Mouse (Mus musculus) neural tube, embryonic 12.5 days (tissue): ENCODE measurements around the gene Asb18. TPM values are rescaled to one million over a fixed set of nuclear protein-coding genes. Genes with fewer than 3 reads are reported as not detected.
A peak's percentile ranks its signal among the peaks of the same experiment; 100 is the strongest.

ENCODE experiments used
- ATAC-seq: fragments of 200-750 bp; cut with Nextera tagmentation; 2 replicates; pipeline ENCODE4 v1.8.0; 2017; ENCODE audit warnings: low read depth, mild to moderate bottlenecking, moderate TSS enrichment, moderate library complexity; ENCODE audit not compliant: low FRiP score
- H3K27ac ChIP-seq: fragments of 300-500 bp; sonication (generic); 2 replicates; pipeline ENCODE4 v1.5.1; 2016
- H3K27me3 ChIP-seq: fragments of 300-500 bp; sonication (generic); replicated peaks from 2 replicates; pipeline ENCODE4 v1.6.1; 2016; ENCODE audit warnings: mild to moderate bottlenecking
- H3K36me3 ChIP-seq: fragments of 300-500 bp; sonication (generic); 2 replicates; pipeline ENCODE4 v1.6.1; 2016; ENCODE audit warnings: mild to moderate bottlenecking
- H3K4me1 ChIP-seq: fragments of 300-500 bp; sonication (generic); 2 replicates; pipeline ENCODE4 v1.6.1; 2016
- H3K4me2 ChIP-seq: fragments of 300-500 bp; sonication (generic); replicated peaks from 2 replicates; pipeline ENCODE4 v1.6.1; 2016; ENCODE audit warnings: mild to moderate bottlenecking
- H3K4me3 ChIP-seq: fragments of 300-500 bp; sonication (generic); 2 replicates; pipeline ENCODE4 v1.5.1; 2016
- H3K9ac ChIP-seq: fragments of 300-500 bp; sonication (generic); 2 replicates; pipeline ENCODE4 v1.6.1; 2016; ENCODE audit warnings: mild to moderate bottlenecking
- H3K9me3 ChIP-seq: fragments of 300-500 bp; sonication (generic); 2 replicates; pipeline ENCODE4 v1.6.1; 2016; ENCODE audit warnings: mild to moderate bottlenecking
- WGBS: fragments of 180-500 bp; shearing (Covaris S2); methylation state at CpG from one replicate; pipeline ENCODE4 v1.1.7; 2016; 5-methylcytosine and 5-hydroxymethylcytosine counted together
- polyA plus RNA-seq: library from polyadenylated mRNA; unstranded; fragments of >200 nt; fragmentation: Nextera tagmentation; extraction: Ambion mirVana; gene quantifications from 2 replicates; pipeline ENCODE4 v1.2.1, GENCODE M21; 2016

The Asb18 gene
- polyA plus RNA-seq, 1 experiment from 2014 or later: 0.94 TPM

DNA sequence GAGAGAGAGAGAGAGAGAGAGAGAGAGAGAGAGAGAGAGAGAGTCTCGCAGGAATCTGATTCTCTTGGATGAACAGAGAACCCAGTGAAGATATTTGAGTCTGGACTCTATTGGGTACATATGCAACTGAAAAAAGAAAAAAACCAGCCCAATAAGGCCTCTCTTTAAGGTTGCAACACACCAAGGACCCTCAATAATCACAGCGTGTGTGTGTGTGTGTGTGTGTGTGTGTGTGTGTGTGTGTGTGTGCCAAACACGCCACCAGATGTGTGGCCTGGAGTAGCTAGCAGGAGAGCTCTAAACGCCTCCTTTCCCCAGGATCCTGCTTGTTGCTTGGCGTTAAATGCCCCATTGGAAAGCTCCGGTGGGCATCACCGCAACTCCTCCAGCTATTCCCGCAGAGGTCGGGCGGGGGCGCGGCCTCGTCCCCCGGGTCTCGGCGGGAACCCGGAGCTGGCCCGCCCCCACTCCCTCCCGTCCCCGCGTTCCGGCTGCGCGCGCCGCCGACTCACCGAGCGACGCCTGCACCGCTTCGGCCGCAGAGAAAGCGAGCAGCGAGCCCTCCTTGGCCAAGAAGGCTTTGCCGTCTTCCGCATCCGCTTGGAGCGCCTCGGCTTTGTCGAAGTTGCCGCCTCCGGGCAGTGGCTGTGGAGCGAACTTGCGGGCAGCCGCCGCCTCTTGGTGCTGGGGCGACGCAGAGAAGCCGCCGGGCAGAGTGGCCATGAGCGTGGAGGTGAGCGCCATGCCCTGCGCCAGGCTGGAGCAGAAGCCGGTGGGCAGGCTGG, 84.6 kb downstream of the Asb18 start:
- no peaks in the 10 kb centered on the region for H3K36me3 ChIP-seq
- H3K27ac ChIP-seq: peak overlapping the region; percentile 75
- no peak for ATAC-seq
- peaks cover 60% of the 10 kb centered on the region for H3K4me1 ChIP-seq
- H3K27me3 ChIP-seq: peaks cover 45% of the 10 kb centered on the region
- WGBS: under 1% methylated on average over 50 of the region's 55 CpGs
- H3K4me3 ChIP-seq: peak overlapping the region; percentile 87
- peak overlapping the region; percentile 85 for H3K4me2 ChIP-seq
- no peaks in the 10 kb centered on the region for H3K9me3 ChIP-seq
- H3K9ac ChIP-seq: peak overlapping the region; percentile 90

DNA sequence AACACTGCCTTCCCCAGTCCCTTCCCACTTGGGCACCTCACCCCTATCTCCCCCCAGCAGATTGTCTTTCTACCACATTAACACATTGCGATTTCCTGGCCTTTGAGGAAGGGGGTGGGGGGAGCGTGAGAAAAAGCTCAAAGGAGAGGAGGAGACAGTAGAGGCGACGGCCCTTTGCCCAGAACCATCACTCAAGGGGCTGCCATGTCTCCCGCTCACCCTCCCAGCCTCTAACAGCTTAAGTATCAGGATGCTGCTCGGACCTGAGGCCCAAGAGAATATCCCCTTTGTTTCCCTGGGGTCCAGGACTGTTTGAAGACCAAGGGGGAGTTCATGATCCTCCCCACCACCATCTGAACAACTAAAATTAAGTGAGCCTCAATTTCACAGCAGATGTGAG, 85.3 kb downstream of the Asb18 start:
- peaks cover 51% of the 10 kb centered on the region for H3K27me3 ChIP-seq
- no peak for ATAC-seq
- H3K4me1 ChIP-seq: peaks cover 65% of the 10 kb centered on the region
- H3K4me3 ChIP-seq: peak overlapping the region; percentile 87
- peak overlapping the region; percentile 85 for H3K4me2 ChIP-seq
- WGBS: 1% methylated on average over 6 of the region's 6 CpGs
- H3K27ac ChIP-seq: no peak overlapping the region
- H3K9ac ChIP-seq: peak overlapping the region; percentile 90
- H3K9me3 ChIP-seq: no peaks in the 10 kb centered on the region
- H3K36me3 ChIP-seq: no peaks in the 10 kb centered on the region

DNA sequence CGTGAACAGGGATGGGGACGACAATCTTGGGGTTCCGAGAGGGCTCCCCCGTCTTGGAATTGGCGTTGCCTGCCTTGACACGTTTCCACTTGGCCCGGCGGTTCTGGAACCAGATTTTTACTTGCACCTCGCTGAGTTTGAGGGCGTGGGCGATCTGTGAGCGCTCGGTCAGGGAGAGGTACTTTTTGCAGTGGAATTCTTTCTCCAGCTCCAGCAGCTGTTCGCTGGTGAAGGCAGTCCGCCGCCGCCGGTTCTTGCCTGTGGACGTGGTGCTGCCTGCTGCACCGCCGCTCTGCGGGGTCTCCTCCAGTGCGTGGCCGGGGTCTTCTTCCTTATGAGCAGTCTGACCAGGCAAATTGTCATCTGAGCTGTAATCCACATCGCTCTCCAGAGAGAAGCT, 85.8 kb downstream of the Asb18 start:
- H3K36me3 ChIP-seq: no peaks in the 10 kb centered on the region
- peak overlapping the region; percentile 90 for H3K9ac ChIP-seq
- no peaks in the 10 kb centered on the region for H3K9me3 ChIP-seq
- H3K4me2 ChIP-seq: peak overlapping the region; percentile 85
- peaks cover 65% of the 10 kb centered on the region for H3K4me1 ChIP-seq
- peaks cover 51% of the 10 kb centered on the region for H3K27me3 ChIP-seq
- 3% methylated on average over 25 of the region's 25 CpGs for WGBS
- ATAC-seq: no peak
- H3K27ac ChIP-seq: no peak overlapping the region
- peak overlapping the region; percentile 87 for H3K4me3 ChIP-seq

DNA sequence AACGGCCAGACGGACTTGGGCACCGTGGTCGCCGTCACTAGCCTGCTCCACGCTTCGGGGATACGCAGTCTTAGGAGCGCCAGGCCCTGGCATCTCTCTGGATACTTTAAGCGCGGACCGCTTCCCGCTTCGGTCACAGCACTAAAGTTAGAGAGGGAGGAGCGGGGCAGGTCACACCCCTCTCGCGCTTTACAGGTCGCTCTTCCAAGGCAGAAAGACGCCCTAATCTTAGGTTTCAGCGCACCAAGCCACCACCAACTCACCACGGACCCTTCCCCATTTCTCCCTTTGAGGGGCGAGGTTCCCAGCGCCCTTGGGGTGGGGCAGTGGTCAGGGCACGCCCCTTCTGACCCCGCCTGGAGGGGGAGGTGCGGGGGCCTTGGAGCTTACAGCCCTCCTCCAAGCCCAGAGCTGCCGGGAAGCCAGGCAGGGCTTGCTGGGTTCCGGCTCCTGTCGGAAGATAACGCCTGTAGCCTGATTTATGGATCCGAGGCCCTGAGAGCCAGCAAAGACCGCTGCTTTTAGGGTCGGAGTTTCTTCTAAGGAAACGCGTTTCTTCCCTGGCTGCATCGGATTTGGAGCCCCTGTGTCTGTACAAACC, 87.3 kb downstream of the Asb18 start:
- Histone ChIP-seq H3K9me3 (no peaks in the 10 kb centered on the region), H3K9ac (peak overlapping the region; percentile 90), H3K36me3 (no peaks in the 10 kb centered on the region), H3K4me3 (peak overlapping the region; percentile 87), H3K4me2 (peak overlapping the region; percentile 85), H3K27me3 (peaks cover 57% of the 10 kb centered on the region), H3K27ac (peak overlapping the region; percentile 60; the same call in 1 of the 2 replicates), H3K4me1 (peaks cover 76% of the 10 kb centered on the region)
- WGBS: 1% methylated on average over 36 of the region's 36 CpGs
- no peak for ATAC-seq

DNA sequence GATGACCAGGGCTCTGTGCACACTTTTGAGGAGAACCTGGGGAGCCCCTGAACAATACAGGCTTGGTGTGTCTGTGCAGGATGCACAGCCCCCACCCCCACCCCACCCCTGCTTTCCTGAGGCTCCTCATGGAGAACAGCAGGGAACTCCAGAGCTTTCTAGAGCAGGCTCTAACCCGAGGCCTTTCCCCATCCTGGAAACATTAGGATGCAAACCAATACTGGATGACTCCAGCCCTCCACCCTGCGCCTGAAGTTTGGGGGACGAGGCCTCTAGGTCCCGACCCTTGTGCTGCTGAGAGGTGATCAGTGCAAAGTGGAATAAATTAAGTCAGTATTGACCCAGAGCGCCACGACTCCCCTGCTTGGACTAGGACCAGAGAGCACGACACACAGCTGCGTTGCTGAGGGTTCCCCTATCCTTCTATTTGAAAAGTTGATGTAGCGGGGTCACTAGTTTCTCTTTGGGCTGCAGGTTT, 87.8 kb downstream of the Asb18 start:
- peak overlapping the region; percentile 90 for H3K9ac ChIP-seq
- H3K9me3 ChIP-seq: no peaks in the 10 kb centered on the region
- H3K27me3 ChIP-seq: peaks cover 63% of the 10 kb centered on the region
- peak overlapping the region; percentile 85 for H3K4me2 ChIP-seq
- peaks cover 79% of the 10 kb centered on the region for H3K4me1 ChIP-seq
- H3K27ac ChIP-seq: 0 out of 2 replicates have a peak overlapping the region, but pooled peaks have one; percentile 27
- no peak for ATAC-seq
- peak overlapping the region; percentile 87 for H3K4me3 ChIP-seq
- H3K36me3 ChIP-seq: no peaks in the 10 kb centered on the region
- 11% methylated on average over 9 of the region's 9 CpGs for WGBS

DNA sequence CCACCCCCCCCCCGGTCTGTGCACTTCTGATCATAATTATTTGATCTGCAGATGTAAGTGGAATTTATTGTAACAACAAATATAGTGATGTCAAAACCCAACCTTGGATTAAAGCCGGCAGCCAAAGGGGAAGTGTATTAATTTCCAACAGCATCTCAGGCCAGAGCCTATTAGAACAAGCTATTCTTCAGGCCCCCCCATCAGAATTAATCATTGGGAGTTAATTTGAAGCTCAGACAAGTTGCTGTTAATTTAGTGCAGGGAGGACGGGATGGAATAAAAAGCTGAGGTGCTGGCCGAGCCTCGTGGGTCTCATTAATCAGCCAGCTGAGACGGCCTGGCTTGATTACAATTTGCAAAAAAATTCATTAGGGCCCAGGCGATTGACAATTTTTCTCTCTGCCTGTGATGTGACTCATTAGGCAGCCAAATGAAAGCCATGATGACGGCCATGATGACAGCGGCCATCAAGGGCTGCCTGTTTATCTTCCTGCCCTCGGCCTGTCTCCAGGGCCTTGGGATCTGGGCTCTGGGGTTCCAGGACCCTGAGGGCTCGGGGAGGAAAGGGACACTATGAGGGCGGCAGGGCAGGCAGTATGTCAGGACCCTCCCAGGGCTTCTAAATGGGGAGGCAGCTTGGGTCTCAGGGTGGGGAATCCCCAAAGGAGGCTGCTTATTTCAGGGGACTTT, 88.8 kb downstream of the Asb18 start:
- ATAC-seq: no peak
- Histone ChIP-seq H3K9me3 (no peaks in the 10 kb centered on the region), H3K27ac (peak overlapping the region; percentile 27; the same call in 1 of the 2 replicates), H3K36me3 (no peaks in the 10 kb centered on the region), H3K9ac (peak overlapping the region; percentile 90), H3K27me3 (peaks cover 62% of the 10 kb centered on the region), H3K4me2 (peak overlapping the region; percentile 85), H3K4me3 (peak overlapping the region; percentile 87), H3K4me1 (peaks cover 71% of the 10 kb centered on the region)
- 17% methylated on average over 12 of the region's 12 CpGs for WGBS

DNA sequence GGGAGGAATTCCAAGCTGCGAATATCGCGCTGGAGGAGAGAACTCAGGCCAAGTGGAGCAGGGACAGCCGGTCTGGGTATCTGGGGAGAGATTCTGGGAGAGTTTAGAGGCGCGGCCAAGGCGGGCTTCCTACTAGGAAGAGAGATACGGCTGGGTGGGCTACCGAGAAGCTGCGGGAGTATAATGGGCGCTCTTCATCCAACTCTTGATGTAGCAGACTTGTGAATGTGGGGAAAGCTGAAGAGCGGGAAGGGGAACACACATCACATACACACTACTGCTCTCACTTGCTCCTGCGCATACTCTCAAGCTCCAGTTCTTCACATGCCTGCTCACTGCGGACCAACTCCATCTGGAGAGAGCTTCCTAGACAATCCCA, 90.8 kb downstream of the Asb18 start:
- no peak overlapping the region for H3K27ac ChIP-seq
- H3K4me2 ChIP-seq: peak overlapping the region; percentile 63
- no peak overlapping the region; the same call in 1 of the 2 replicates for H3K9ac ChIP-seq
- peaks cover 73% of the 10 kb centered on the region for H3K27me3 ChIP-seq
- H3K4me3 ChIP-seq: no peak overlapping the region
- 14% methylated on average over 14 of the region's 14 CpGs for WGBS
- peaks cover 62% of the 10 kb centered on the region for H3K4me1 ChIP-seq
- H3K36me3 ChIP-seq: no peaks in the 10 kb centered on the region
- ATAC-seq: no peak
- no peaks in the 10 kb centered on the region for H3K9me3 ChIP-seq

DNA sequence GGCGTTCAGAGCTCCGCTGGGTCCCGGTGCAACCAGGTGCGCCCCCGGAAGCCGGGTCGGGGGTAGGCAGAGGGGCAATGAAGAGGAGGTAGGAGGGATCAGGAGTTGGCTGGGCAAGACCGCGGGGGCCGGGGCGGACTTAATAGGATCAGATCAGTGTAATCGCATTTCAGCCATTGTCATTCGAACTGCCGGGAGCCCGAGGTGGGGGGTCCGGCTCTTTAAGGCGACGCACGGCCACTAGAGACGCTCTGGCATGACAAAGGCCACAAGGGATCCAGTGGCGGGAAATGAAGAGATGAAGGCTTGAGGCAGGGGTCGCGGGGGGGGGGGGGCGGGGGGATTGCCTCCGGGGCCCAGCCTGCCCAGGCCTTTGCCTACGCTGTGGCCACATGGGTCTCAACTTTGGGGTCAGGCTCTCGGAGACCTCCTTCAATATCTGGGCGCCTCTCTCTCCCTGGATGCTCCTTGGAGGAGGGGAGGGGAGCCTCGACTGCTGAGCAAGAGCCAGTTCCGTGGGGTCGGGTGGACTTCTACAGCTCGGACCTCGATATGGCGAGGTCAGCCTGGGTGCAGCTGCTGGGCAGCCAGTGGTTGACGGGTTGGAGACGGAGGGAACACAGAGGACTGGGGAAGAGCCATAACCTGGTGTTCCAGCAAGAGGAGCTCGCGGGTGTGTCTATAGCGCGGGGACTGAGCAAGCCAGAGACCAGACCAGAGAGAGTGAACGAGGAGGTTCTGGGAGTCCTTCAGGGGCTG, 91.4 kb downstream of the Asb18 start:
- Histone ChIP-seq H3K36me3 (no peaks in the 10 kb centered on the region), H3K9me3 (no peaks in the 10 kb centered on the region), H3K27me3 (peaks cover 69% of the 10 kb centered on the region), H3K9ac (peak overlapping the region; percentile 14; the same call in 1 of the 2 replicates), H3K4me3 (peak overlapping the region; percentile 19), H3K27ac (no peak overlapping the region), H3K4me1 (peaks cover 57% of the 10 kb centered on the region), H3K4me2 (peak overlapping the region; percentile 63)
- no peak for ATAC-seq
- WGBS: 1% methylated on average over 41 of the region's 41 CpGs

DNA sequence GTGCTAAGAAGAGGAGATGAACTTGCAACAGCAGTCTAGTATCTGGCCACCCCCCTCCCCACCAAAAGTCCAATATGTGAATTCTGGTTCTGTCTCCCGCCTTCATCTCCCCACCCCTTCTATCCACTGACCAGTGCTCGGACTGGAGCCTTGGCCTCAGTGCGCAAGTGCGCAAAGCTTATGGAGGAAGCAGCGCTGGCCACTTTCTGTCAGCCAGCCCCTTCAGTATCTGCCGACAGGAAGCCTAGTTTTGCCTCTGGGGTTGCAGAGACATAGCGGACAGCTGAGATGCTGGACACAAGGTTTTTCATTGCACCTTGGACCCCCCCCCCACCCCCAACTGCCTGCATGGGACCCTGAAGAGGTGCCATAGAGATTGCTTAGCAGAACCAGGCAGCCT, 92.2 kb downstream of the Asb18 start:
- Histone ChIP-seq H3K4me3 (peak overlapping the region; percentile 19), H3K9ac (no peak overlapping the region; the same call in 1 of the 2 replicates), H3K36me3 (no peaks in the 10 kb centered on the region), H3K27ac (no peak overlapping the region), H3K9me3 (no peaks in the 10 kb centered on the region), H3K4me1 (peaks cover 54% of the 10 kb centered on the region), H3K27me3 (peaks cover 69% of the 10 kb centered on the region), H3K4me2 (peak overlapping the region; percentile 63)
- WGBS: 3% methylated on average over 7 of the region's 7 CpGs
- no peak for ATAC-seq

DNA sequence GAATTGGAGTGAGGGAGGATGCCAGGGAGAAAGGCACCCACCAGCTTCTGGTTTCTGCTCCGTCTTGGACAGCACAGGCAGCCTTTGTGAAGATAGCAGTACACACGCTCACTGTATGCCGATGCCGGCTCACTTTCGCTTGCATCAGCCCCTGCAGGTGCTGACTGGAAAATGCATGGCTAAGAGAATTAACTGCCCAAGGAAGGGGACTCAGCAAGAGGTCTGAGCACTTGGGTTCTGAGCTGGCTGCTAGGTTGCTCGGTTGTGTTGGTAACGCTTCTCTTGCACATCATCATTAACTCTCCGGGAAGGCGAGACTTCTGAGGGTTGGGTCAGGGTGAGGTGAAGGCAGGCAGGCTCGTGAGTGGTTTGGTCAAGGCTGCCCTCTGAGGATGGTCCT, 92.7 kb downstream of the Asb18 start:
- H3K27ac ChIP-seq: no peak overlapping the region
- no peaks in the 10 kb centered on the region for H3K36me3 ChIP-seq
- H3K27me3 ChIP-seq: peaks cover 68% of the 10 kb centered on the region
- 4% methylated on average over 10 of the region's 10 CpGs for WGBS
- H3K4me1 ChIP-seq: peaks cover 49% of the 10 kb centered on the region
- H3K4me3 ChIP-seq: no peak overlapping the region
- peak; percentile 7; the same call in 1 of the 2 replicates for ATAC-seq
- H3K4me2 ChIP-seq: peak overlapping the region; percentile 63
- H3K9ac ChIP-seq: no peak overlapping the region
- H3K9me3 ChIP-seq: no peaks in the 10 kb centered on the region

DNA sequence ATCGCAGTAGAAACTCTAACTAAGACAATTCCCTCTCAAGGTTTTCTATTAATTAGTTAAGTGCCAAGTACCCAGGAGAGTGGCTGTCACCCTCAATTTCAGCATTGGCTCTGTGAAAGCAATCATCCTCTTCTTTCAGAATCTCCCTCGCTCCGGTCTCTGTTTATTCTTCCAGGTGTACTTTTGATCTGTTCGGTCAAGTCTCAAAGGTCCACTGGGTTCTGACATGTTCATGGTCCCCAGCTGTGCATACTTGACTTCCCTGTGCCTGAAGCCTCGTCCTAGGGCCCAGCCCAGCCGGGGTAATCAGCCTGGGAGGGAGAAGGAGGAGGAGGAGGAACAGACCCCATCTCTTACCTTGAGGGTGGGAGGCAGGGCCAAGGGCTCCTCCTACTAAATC, 95.3 kb downstream of the Asb18 start:
- no peak overlapping the region for H3K9ac ChIP-seq
- H3K27ac ChIP-seq: no peak overlapping the region
- H3K36me3 ChIP-seq: no peaks in the 10 kb centered on the region
- no peak overlapping the region for H3K4me3 ChIP-seq
- H3K9me3 ChIP-seq: no peaks in the 10 kb centered on the region
- H3K27me3 ChIP-seq: peaks cover 49% of the 10 kb centered on the region
- H3K4me1 ChIP-seq: peaks cover 27% of the 10 kb centered on the region
- ATAC-seq: no peak
- no peak overlapping the region for H3K4me2 ChIP-seq
- 84% methylated on average over 6 of the region's 6 CpGs for WGBS
